Mouse (Mus musculus) cerebellum, postnatal 10 days (tissue): Measurements from ENCODE around the gene Coasy.
A peak's percentile ranks its signal among the peaks of the same experiment; 100 is the strongest.

Source experiments
- DNase-seq, 2 experiments: peaks; one replicate each; pipeline ENCODE4 v3.0.0; 2021; ENCODE audit warnings: mixed read lengths in 2 of 2

Gene Coasy

DNA sequence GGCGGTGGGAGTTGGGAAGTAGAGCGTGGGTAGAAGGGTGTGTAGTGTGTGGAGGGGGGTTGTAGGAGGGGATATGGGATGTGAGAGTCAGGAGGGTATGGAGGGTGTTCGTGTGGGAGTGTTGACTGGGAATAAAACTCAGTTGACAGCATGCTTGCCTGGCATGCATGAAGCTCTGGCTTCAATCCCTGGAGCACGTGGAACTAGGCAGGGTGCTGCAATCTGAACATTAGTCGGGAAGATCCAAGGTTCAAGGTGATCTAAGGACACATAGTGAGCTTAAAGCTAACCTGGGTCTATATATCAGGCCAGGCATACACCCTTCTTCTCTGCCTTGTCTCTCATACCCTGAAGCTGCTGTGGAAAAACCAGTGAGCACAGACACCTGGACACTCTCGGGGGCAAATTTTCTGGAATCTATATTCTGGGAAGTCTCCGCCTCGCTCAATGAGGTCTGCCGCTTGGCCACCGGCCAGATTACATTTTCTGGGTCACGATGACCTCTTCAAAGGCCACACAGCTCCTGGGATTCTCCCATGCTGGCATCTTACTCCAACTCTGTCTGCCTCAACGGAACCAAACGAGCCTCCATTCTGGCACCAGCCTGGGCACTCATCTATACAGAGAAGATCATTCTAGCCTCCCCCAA lies 52.0 kb downstream of the Coasy start:
- DNase-seq, result peak; percentile 58 to 62
